Mouse (Mus musculus) kidney, embryonic 15.5 days (tissue): ENCODE data around the gene Angptl8. TPM values are rescaled to one million over a fixed set of nuclear protein-coding genes. Genes with fewer than 3 reads are reported as not detected.

Source experiments
- ATAC-seq: fragments of 200-750 bp; cut with Nextera tagmentation; replicated peaks from 2 replicates; pipeline ENCODE4 v1.8.0; 2017; ENCODE audit warnings: moderate TSS enrichment; ENCODE audit not compliant: low FRiP score
- H3K27ac ChIP-seq: fragments of 300-500 bp; sonication (generic); 2 replicates; pipeline ENCODE4 v1.5.1; 2015; ENCODE audit warnings: mild to moderate bottlenecking, inconsistent platforms
- H3K27me3 ChIP-seq: fragments of 300-500 bp; sonication (generic); 2 replicates; pipeline ENCODE4 v1.6.1; 2015; ENCODE audit warnings: inconsistent platforms
- H3K36me3 ChIP-seq: fragments of 300-500 bp; sonication (generic); 2 replicates; pipeline ENCODE4 v1.6.1; 2015; ENCODE audit warnings: inconsistent platforms
- H3K4me1 ChIP-seq: fragments of 300-500 bp; sonication (generic); 2 replicates; pipeline ENCODE4 v1.6.1; 2015; ENCODE audit warnings: inconsistent platforms
- H3K4me2 ChIP-seq: fragments of 300-500 bp; sonication (generic); 2 replicates; pipeline ENCODE4 v1.6.1; 2015; ENCODE audit warnings: moderate library complexity, mild to moderate bottlenecking, inconsistent platforms
- H3K4me3 ChIP-seq: fragments of 300-500 bp; sonication (generic); replicated peaks from 2 replicates; pipeline ENCODE4 v1.5.1; 2015; ENCODE audit warnings: mild to moderate bottlenecking, inconsistent platforms
- H3K9ac ChIP-seq: fragments of 300-500 bp; sonication (generic); 2 replicates; pipeline ENCODE4 v1.6.1; 2015; ENCODE audit warnings: mild to moderate bottlenecking, inconsistent platforms
- H3K9me3 ChIP-seq: fragments of 300-500 bp; sonication (generic); replicated peaks from 2 replicates; pipeline ENCODE4 v1.6.1; 2016; ENCODE audit warnings: inconsistent platforms
- WGBS: fragments of 180-500 bp; shearing (Covaris S2); methylation state at CpG from one replicate; pipeline ENCODE4 v1.1.7; 2015; ENCODE audit warnings: mixed read lengths; 5-methylcytosine and 5-hydroxymethylcytosine counted together
- microRNA-seq: library from miRNA; unstranded; fragments of <30 nt; microRNA quantifications from one replicate; pipeline ENCODE4, GENCODE M21; 2016
- polyA plus RNA-seq: library from polyadenylated mRNA; unstranded; fragments of >200 nt; fragmentation: Nextera tagmentation; extraction: Ambion mirVana; gene quantifications from 2 replicates; pipeline ENCODE4 v1.2.1, GENCODE M21; 2015

Gene Angptl8
- polyA plus RNA-seq, 1 experiment from 2014 or later = 4.9 TPM

GRCm38 (mm10) chr9:21870879-21871524 lies 35.7 kb downstream of the Angptl8 start:
- Histone ChIP-seq H3K27me3 (0 out of 2 replicates have a peak, but pooled peaks cover 6% of the 10 kb centered on the region), H3K9ac (no peak overlapping the region), H3K36me3 (no peaks in the 10 kb centered on the region), H3K4me3 (0 out of 2 replicates have a peak overlapping the region, but pooled peaks have one; percentile 17), H3K9me3 (no peaks in the 10 kb centered on the region), H3K4me1 (peaks cover 9% of the 10 kb centered on the region; the same call in 1 of the 2 replicates), H3K4me2 (peak overlapping the region; percentile 52), H3K27ac (no peak overlapping the region)
- ATAC-seq = 0 out of 2 replicates have a peak, but pooled peaks have one; percentile 58
- 17% methylated on average over 20 of the region's 20 CpGs for WGBS

- no peak for ATAC-seq
- H3K9ac ChIP-seq = no peak overlapping the region
- 70% methylated on average over 4 of the region's 4 CpGs for WGBS
- H3K36me3 ChIP-seq = no peaks in the 10 kb centered on the region
- 0 out of 2 replicates have a peak, but pooled peaks cover 3% of the 10 kb centered on the region for H3K4me1 ChIP-seq
- H3K4me3 ChIP-seq = no peak overlapping the region
- no peaks in the 10 kb centered on the region for H3K9me3 ChIP-seq
- no peak overlapping the region for H3K27ac ChIP-seq
- H3K27me3 ChIP-seq = 0 out of 2 replicates have a peak, but pooled peaks cover 6% of the 10 kb centered on the region
- H3K4me2 ChIP-seq = no peak overlapping the region
These were observed 36.9 kb downstream of the Angptl8 start for GRCm38 (mm10) chr9:21872204-21872603.

GRCm38 (mm10) chr9:21876601-21877000 lies 41.3 kb downstream of the Angptl8 start:
- no peak overlapping the region for H3K27ac ChIP-seq
- no peak overlapping the region for H3K4me2 ChIP-seq
- H3K4me1 ChIP-seq = no peaks in the 10 kb centered on the region
- 59% methylated on average over 3 of the region's 3 CpGs for WGBS
- H3K4me3 ChIP-seq = no peak overlapping the region
- H3K36me3 ChIP-seq = no peaks in the 10 kb centered on the region
- H3K27me3 ChIP-seq = 0 out of 2 replicates have a peak, but pooled peaks cover under 1% of the 10 kb centered on the region
- H3K9me3 ChIP-seq = no peaks in the 10 kb centered on the region
- H3K9ac ChIP-seq = no peak overlapping the region
- ATAC-seq = no peak

Small RNAs within 50 kb of the gene (microRNA-seq; reads per million reads assigned to microRNA genes)
- gene Mir7083 = 3.7 reads per million, percentile 19 among the genes with 10 or more reads in this experiment

Other genes with a start within 250 kb of the Angptl8 start
- gene Timm29, start 242.8 kb upstream of the Angptl8 start, polyA plus RNA-seq = 28.4 and 28.6 TPM in 2 replicates
- 29.7 and 32.7 TPM in 2 replicates for gene Yipf2, start 242.7 kb upstream of the Angptl8 start, polyA plus RNA-seq
- gene Smarca4, start 219.3 kb upstream of the Angptl8 start, polyA plus RNA-seq = 91.0 and 101 TPM in 2 replicates
- 28.9 and 34.9 TPM in 2 replicates for gene Ldlr, start 112.0 kb upstream of the Angptl8 start, polyA plus RNA-seq
- 126 and 135 TPM in 2 replicates for gene Spc24, start 75.2 kb upstream of the Angptl8 start, polyA plus RNA-seq
- 18.7 and 23.2 TPM in 2 replicates for gene Kank2, start 36.8 kb upstream of the Angptl8 start, polyA plus RNA-seq
- gene Dock6, start 17.1 kb downstream of the Angptl8 start, polyA plus RNA-seq = 36.8 and 46.3 TPM in 2 replicates
- 11.0 and 11.3 TPM in 2 replicates for gene Rab3d, start 82.7 kb downstream of the Angptl8 start, polyA plus RNA-seq
- gene Ccdc159, start 92.0 kb downstream of the Angptl8 start, polyA plus RNA-seq = 5.5 and 5.9 TPM in 2 replicates
- gene Tmem205, start 92.0 kb downstream of the Angptl8 start, polyA plus RNA-seq = 59.2 and 61.0 TPM in 2 replicates
- gene Plppr2, start 101.5 kb downstream of the Angptl8 start, polyA plus RNA-seq = 7.9 and 11.3 TPM in 2 replicates
- gene Swsap1, start 120.2 kb downstream of the Angptl8 start, polyA plus RNA-seq = 7.9 and 12.6 TPM in 2 replicates
- gene Epor, start 128.0 kb downstream of the Angptl8 start, polyA plus RNA-seq = 12.1 and 15.2 TPM in 2 replicates
- gene Rgl3, start 153.9 kb downstream of the Angptl8 start, polyA plus RNA-seq = 23.7 and 24.5 TPM in 2 replicates
- gene Ccdc151, start 167.1 kb downstream of the Angptl8 start, polyA plus RNA-seq = 1.6 TPM in 2 replicates
- 137 and 140 TPM in 2 replicates for gene Prkcsh, start 167.3 kb downstream of the Angptl8 start, polyA plus RNA-seq
- gene Elavl3, start 216.5 kb downstream of the Angptl8 start, polyA plus RNA-seq = 0.53 and 1.1 TPM in 2 replicates
- not detected in 2 replicates for gene Gm49318, start 235.7 kb downstream of the Angptl8 start, polyA plus RNA-seq
- gene Zfp653, start 235.9 kb downstream of the Angptl8 start, polyA plus RNA-seq = 11.7 and 14.0 TPM in 2 replicates
- gene Ecsit, start 249.9 kb downstream of the Angptl8 start, polyA plus RNA-seq = 43.1 and 49.4 TPM in 2 replicates